Mouse (Mus musculus): ENCODE measurements at regions not wholly inside any gene's neighbourhood (a gene's known extent, or its start where the extent isn't known, plus 50 kb on each side); places are given as distances from the start of the nearest gene placed in this dataset.

GRCm38 (mm10) chr12:56275556-56276242, 70.0 kb downstream of the Mbip start:
- ATAC-seq = no peak

- no peak for ATAC-seq
Observed at GRCm38 (mm10) chr12:56265049-56265448, 80.6 kb downstream of the Mbip start.

- ATAC-seq = no peak
Observed at GRCm38 (mm10) chr12:56261471-56261870, 84.2 kb downstream of the Mbip start.

GRCm38 (mm10) chr12:56258401-56259050, 87.2 kb downstream of the Mbip start:
- no peak for ATAC-seq

GRCm38 (mm10) chr12:56256243-56256881, 89.3 kb downstream of the Mbip start:
- ATAC-seq = no peak

GRCm38 (mm10) chr12:56252612-56253444, 92.9 kb downstream of the Mbip start:
- ATAC-seq = no peak

- no peak for ATAC-seq
Observed at GRCm38 (mm10) chr12:56250262-56250661, 95.4 kb downstream of the Mbip start.

- ATAC-seq = no peak
Observed at GRCm38 (mm10) chr12:56246406-56246805, 99.3 kb downstream of the Mbip start.

GRCm38 (mm10) chr12:56242803-56243202, 102.9 kb downstream of the Mbip start:
- ATAC-seq = no peak

- peak; percentile 32 for ATAC-seq
Observed at GRCm38 (mm10) chr12:56241735-56242134, 104.0 kb downstream of the Mbip start.

GRCm38 (mm10) chr12:56240206-56240605, 105.5 kb downstream of the Mbip start:
- ATAC-seq = no peak

- ATAC-seq = no peak
Observed at GRCm38 (mm10) chr12:56234571-56234970, 111.1 kb downstream of the Mbip start.

- no peak for ATAC-seq
Observed at GRCm38 (mm10) chr12:56233209-56233608, 112.5 kb downstream of the Mbip start.

GRCm38 (mm10) chr12:56224142-56224895, 121.4 kb downstream of the Mbip start:
- no peak for ATAC-seq

GRCm38 (mm10) chr12:56193524-56193923, 152.2 kb downstream of the Mbip start:
- no peak for ATAC-seq

- ATAC-seq = no peak
Observed at GRCm38 (mm10) chr12:56189562-56189961, 156.1 kb downstream of the Mbip start.

- no peak for ATAC-seq
Observed at GRCm38 (mm10) chr12:56160736-56161135, 185.0 kb downstream of the Mbip start.

GRCm38 (mm10) chr12:56144359-56144758, 201.3 kb downstream of the Mbip start:
- no peak for ATAC-seq

GRCm38 (mm10) chr12:56143789-56144188, 201.9 kb downstream of the Mbip start:
- ATAC-seq = no peak

- ATAC-seq = no peak
Observed at GRCm38 (mm10) chr12:56114446-56114845, 231.2 kb downstream of the Mbip start.

GRCm38 (mm10) chr12:56081406-56081805, 245.3 kb downstream of the Brms1l start:
- no peak for ATAC-seq

GRCm38 (mm10) chr12:56064183-56064582, 228.1 kb downstream of the Brms1l start:
- ATAC-seq = no peak
